Mouse (Mus musculus) kidney, embryonic 14.5 days (tissue): ENCODE results near the gene Bahcc1. TPM values are rescaled to one million over a fixed set of nuclear protein-coding genes. Genes with fewer than 3 reads are reported as not detected.
A peak's percentile ranks its signal among the peaks of the same experiment; 100 is the strongest.

Experiments
- ATAC-seq: fragments of 200-750 bp; cut with Nextera tagmentation; 2 replicates; pipeline ENCODE4 v1.8.0; 2017; ENCODE audit warnings: moderate number of reproducible peaks, mild to moderate bottlenecking, moderate TSS enrichment, moderate library complexity; ENCODE audit not compliant: low FRiP score, low TSS enrichment
- H3K27ac ChIP-seq: fragments of 300-500 bp; sonication (generic); 2 replicates; pipeline ENCODE4 v1.5.1; 2014; ENCODE audit warnings: low read depth, mild to moderate bottlenecking, low read length, moderate library complexity, mixed read lengths
- H3K27me3 ChIP-seq: fragments of 300-500 bp; sonication (generic); 2 replicates; pipeline ENCODE4 v1.6.1; 2014; ENCODE audit warnings: mild to moderate bottlenecking, low read length; ENCODE audit not compliant: control insufficient read depth, insufficient read depth
- H3K36me3 ChIP-seq: fragments of 300-500 bp; sonication (generic); 2 replicates; pipeline ENCODE4 v1.6.1; 2014; ENCODE audit warnings: low read length, mixed read lengths; ENCODE audit not compliant: control insufficient read depth, insufficient read depth
- H3K4me1 ChIP-seq: fragments of 300-500 bp; sonication (generic); 2 replicates; pipeline ENCODE4 v1.6.1; 2014; ENCODE audit warnings: low read length, mixed read lengths; ENCODE audit not compliant: control insufficient read depth, insufficient read depth
- H3K4me2 ChIP-seq: fragments of 300-500 bp; sonication (generic); replicated peaks from 2 replicates; pipeline ENCODE4 v1.6.1; 2014; ENCODE audit warnings: low read depth, mild to moderate bottlenecking, low read length
- H3K4me3 ChIP-seq: fragments of 300-500 bp; sonication (generic); 2 replicates; pipeline ENCODE4 v1.5.1; 2014; ENCODE audit warnings: mild to moderate bottlenecking, low read length
- H3K9ac ChIP-seq: fragments of 300-500 bp; sonication (generic); 2 replicates; pipeline ENCODE4 v1.6.1; 2014; ENCODE audit warnings: low read depth, mild to moderate bottlenecking, low read length, moderate library complexity
- H3K9me3 ChIP-seq: fragments of 300-500 bp; sonication (generic); 2 replicates; pipeline ENCODE4 v1.6.1; 2016; ENCODE audit warnings: low read length; ENCODE audit not compliant: control insufficient read depth
- WGBS: fragments of 180-500 bp; shearing (Covaris S2); extraction: QIAGEN DNeasy Blood & Tissue Kit; methylation state at CpG from one replicate; pipeline ENCODE4 v1.1.7; 2014; 5-methylcytosine and 5-hydroxymethylcytosine counted together
- polyA plus RNA-seq: library from polyadenylated mRNA; unstranded; fragments of >200 nt; fragmentation: Nextera tagmentation; extraction: Ambion mirVana; gene quantifications from 2 replicates; pipeline ENCODE4 v1.2.1, GENCODE M21; 2014

The Bahcc1 gene
- polyA plus RNA-seq, 1 experiment from 2014 or later, result 27.2 TPM

DNA sequence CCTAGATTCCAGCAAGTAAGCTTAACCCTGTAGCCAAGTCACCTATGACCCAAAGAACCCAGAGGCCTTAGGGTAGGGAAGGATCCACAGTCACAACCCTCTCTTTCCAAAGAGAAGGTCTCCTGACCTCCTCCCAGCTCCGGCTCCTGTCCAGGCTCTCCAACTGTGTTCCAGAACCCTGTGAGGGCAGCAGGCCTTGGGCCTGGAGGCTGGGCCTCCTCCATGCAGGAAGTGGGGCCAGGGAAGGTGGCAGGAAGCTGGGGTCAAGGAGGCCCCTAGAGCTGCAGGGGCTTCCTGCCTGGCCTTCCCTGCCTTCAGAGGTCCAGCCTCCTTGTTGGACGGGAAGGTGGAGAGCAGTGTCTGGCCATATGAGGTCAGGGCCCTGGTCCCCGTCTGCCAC is 48.5 kb downstream of the Bahcc1 start:
- Histone ChIP-seq H3K9me3 (no peaks in the 10 kb centered on the region), H3K36me3 (peaks cover 92% of the 10 kb centered on the region), H3K27me3 (no peaks in the 10 kb centered on the region), H3K27ac (peak overlapping the region; percentile 20; the same call in 1 of the 2 replicates), H3K4me2 (no peak overlapping the region), H3K9ac (peak overlapping the region; percentile 9; the same call in 1 of the 2 replicates), H3K4me3 (no peak overlapping the region), H3K4me1 (peaks cover 16% of the 10 kb centered on the region)
- 47% methylated on average over 3 of the region's 3 CpGs for WGBS
- no peak for ATAC-seq

- H3K4me1 ChIP-seq, result peaks cover 16% of the 10 kb centered on the region
- no peaks in the 10 kb centered on the region for H3K9me3 ChIP-seq
- H3K4me3 ChIP-seq, result no peak overlapping the region
- no peak overlapping the region for H3K4me2 ChIP-seq
- no peak overlapping the region for H3K9ac ChIP-seq
- peaks cover 96% of the 10 kb centered on the region for H3K36me3 ChIP-seq
- H3K27ac ChIP-seq, result no peak overlapping the region; the same call in 1 of the 2 replicates
- no peaks in the 10 kb centered on the region for H3K27me3 ChIP-seq
- 0 out of 2 replicates have a peak, but pooled peaks have one; percentile 21 for ATAC-seq
- 87% methylated on average over 5 of the region's 5 CpGs for WGBS
These were observed 50.8 kb downstream of the Bahcc1 start for GRCm38 (mm10) chr11:120283542-120283941.

DNA sequence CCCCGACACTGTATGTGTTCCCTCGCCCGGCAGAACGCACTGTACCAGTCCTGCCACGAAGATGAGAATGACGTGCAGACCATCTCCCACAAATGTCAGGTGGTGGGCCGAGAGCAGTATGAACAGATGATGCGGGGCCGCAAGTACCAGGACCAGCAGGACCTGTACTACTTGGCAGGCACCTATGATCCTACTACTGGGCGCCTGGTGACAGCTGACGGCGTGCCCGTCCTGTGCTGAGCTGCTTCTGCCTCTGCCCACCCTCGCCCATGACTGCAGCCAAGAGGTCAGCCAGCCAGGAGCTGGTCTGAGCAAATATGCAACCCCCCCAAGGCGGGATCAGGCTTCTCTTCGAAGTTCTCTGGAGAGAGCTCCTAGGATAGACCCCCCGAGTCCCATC is 56.9 kb downstream of the Bahcc1 start:
- Histone ChIP-seq H3K27ac (no peak overlapping the region), H3K9ac (no peak overlapping the region), H3K36me3 (peaks cover 64% of the 10 kb centered on the region), H3K9me3 (no peaks in the 10 kb centered on the region), H3K4me1 (peaks cover 8% of the 10 kb centered on the region), H3K4me3 (no peak overlapping the region), H3K27me3 (no peaks in the 10 kb centered on the region), H3K4me2 (no peak overlapping the region)
- WGBS, result 95% methylated on average over 17 of the region's 17 CpGs
- no peak for ATAC-seq

DNA sequence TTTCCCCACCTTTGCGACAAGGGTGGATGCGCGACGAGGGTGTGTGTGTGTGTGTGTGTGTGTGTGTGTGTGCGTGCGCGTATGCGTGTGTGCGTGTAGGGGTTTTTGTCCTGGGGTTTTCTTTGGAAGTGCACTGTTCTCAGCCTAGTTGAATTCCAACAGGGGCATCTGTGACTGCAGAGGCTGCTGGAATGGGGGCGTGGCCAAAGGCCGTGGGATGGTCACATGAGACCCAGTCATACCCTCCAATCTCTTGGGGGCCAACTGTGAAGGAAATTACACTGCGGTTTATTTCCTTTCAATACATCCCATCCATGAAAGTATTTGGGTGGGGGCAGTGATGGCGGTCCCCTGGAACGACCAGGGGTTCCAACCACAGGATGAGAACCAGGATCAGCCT is 57.5 kb downstream of the Bahcc1 start:
- H3K4me1 ChIP-seq, result peaks cover 9% of the 10 kb centered on the region
- H3K4me3 ChIP-seq, result no peak overlapping the region
- H3K9ac ChIP-seq, result no peak overlapping the region
- H3K27me3 ChIP-seq, result no peaks in the 10 kb centered on the region
- 89% methylated on average over 14 of the region's 14 CpGs for WGBS
- no peak for ATAC-seq
- peaks cover 58% of the 10 kb centered on the region for H3K36me3 ChIP-seq
- H3K4me2 ChIP-seq, result no peak overlapping the region
- H3K27ac ChIP-seq, result no peak overlapping the region
- H3K9me3 ChIP-seq, result no peaks in the 10 kb centered on the region

- Histone ChIP-seq H3K4me3 (no peak overlapping the region), H3K4me1 (peaks cover 24% of the 10 kb centered on the region), H3K9ac (no peak overlapping the region), H3K9me3 (no peaks in the 10 kb centered on the region), H3K27me3 (no peaks in the 10 kb centered on the region), H3K36me3 (peaks cover 24% of the 10 kb centered on the region), H3K4me2 (no peak overlapping the region), H3K27ac (no peak overlapping the region)
- no peak for ATAC-seq
- 76% methylated on average over 1 of the region's 1 CpGs for WGBS
These were observed 61.0 kb downstream of the Bahcc1 start for GRCm38 (mm10) chr11:120293714-120294113.

- Histone ChIP-seq H3K4me1 (peaks cover 24% of the 10 kb centered on the region), H3K27ac (no peak overlapping the region), H3K9me3 (no peaks in the 10 kb centered on the region), H3K36me3 (no peaks in the 10 kb centered on the region), H3K9ac (0 out of 2 replicates have a peak overlapping the region, but pooled peaks have one; percentile 28), H3K4me2 (no peak overlapping the region; the same call in 1 of the 2 replicates), H3K4me3 (no peak overlapping the region), H3K27me3 (no peaks in the 10 kb centered on the region)
- 12% methylated on average over 13 of the region's 13 CpGs for WGBS
- ATAC-seq, result 0 out of 2 replicates have a peak, but pooled peaks have one; percentile 36
These were observed 63.8 kb downstream of the Bahcc1 start for GRCm38 (mm10) chr11:120296305-120297144.

DNA sequence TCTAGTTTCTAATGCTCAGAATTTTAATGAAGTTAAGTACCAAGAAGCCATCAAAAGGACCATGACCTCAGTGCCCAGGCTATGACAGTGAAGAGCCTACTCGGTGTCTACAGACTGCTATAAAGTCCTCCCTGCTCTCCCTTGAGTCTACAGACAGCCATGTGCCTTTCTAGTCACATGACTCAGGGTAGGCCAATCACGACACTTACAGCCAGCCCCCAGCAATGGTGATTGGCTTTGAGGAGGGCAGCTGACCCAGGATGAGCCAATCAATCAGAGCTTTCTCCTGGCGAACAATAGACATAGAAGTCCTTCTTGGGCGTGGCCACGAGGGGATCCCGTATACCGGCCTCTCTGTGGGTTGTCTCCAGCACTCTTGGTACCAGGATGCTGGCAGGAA is 65.0 kb downstream of the Bahcc1 start:
- WGBS, result 78% methylated on average over 7 of the region's 7 CpGs
- H3K9ac ChIP-seq, result no peak overlapping the region
- ATAC-seq, result no peak

DNA sequence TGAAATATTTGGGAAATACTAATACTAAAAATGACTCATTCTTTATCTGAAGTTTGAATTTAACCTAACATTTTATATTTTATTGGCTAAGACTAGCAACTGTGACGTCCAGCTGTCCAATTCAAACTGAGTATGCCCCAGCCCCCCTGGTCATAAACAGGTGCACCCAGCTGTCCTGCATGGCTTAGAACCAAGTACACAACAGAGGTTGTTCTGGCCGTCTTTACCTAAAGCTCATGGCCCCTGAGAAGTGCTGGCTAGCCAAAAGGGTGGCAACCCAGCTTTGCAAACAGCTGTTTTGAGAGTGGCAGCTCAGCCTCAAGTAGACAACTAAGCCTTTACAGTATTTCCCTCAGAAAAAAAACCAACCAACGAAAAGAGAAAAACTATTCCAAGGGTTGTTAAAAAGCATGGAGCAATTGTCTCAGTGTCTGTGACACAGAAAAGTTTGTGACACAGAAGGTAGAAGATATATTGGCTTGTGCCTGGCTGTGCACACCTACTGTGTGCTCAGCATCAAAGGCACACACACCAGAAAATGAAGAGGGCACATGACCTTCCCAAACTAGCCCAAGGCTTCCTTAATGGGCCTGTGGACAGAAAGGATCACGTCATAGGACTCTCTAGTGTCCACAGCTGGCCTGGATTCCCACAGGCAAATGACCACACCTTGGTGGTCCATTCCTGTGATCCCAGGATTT is 65.8 kb downstream of the Bahcc1 start:
- Histone ChIP-seq H3K9ac (no peak overlapping the region), H3K36me3 (no peaks in the 10 kb centered on the region), H3K27me3 (no peaks in the 10 kb centered on the region), H3K27ac (no peak overlapping the region), H3K9me3 (no peaks in the 10 kb centered on the region), H3K4me1 (peaks cover 20% of the 10 kb centered on the region), H3K4me3 (no peak overlapping the region), H3K4me2 (no peak overlapping the region)
- no peak for ATAC-seq
- WGBS, result 78% methylated on average over 4 of the region's 4 CpGs

More for the DNA sequence above, 65.0 kb downstream of the Bahcc1 start:
- Histone ChIP-seq H3K4me3 (no peak overlapping the region), H3K27me3 (no peaks in the 10 kb centered on the region), H3K4me2 (no peak overlapping the region), H3K27ac (no peak overlapping the region), H3K9me3 (no peaks in the 10 kb centered on the region), H3K36me3 (no peaks in the 10 kb centered on the region), H3K4me1 (peaks cover 24% of the 10 kb centered on the region)

- Histone ChIP-seq H3K9me3 (no peaks in the 10 kb centered on the region), H3K36me3 (no peaks in the 10 kb centered on the region), H3K9ac (no peak overlapping the region), H3K27me3 (no peaks in the 10 kb centered on the region), H3K27ac (no peak overlapping the region), H3K4me2 (no peak overlapping the region), H3K4me1 (peaks cover 24% of the 10 kb centered on the region), H3K4me3 (no peak overlapping the region)
- 55% methylated on average over 5 of the region's 5 CpGs for WGBS
- ATAC-seq, result no peak
These were observed 66.7 kb downstream of the Bahcc1 start for GRCm38 (mm10) chr11:120299484-120299883.
